Comparison of ENCODE assay signal across 8 mouse cellular contexts in genomic region chr15:78624961-78625360, GRCm38 (mm10). TPM values are rescaled to one million over a fixed set of nuclear protein-coding genes. Genes with fewer than 3 reads are reported as not detected.
DNase-seq lines count a peak whose midpoint lies in the region; ATAC-seq and TF ChIP-seq lines count a peak whose summit lies in the region.

No protein-coding gene starts in this region.

- H3K9me3 ChIP-seq in forebrain, embryonic 13.5 days (replicated peaks) = no peaks in the 10 kb centered on the region
- no peaks in the 10 kb centered on the region for H3K9me3 ChIP-seq in forebrain, embryonic 10.5 days
- no peaks in the 10 kb centered on the region for H3K9me3 ChIP-seq in midbrain, embryonic 11.5 days (ENCODE audit: control insufficient read depth, low read length)
- H3K9me3 ChIP-seq in midbrain, embryonic 14.5 days (ENCODE audit: control insufficient read depth, low read length) = no peaks in the 10 kb centered on the region
- no peaks in the 10 kb centered on the region for H3K9me3 ChIP-seq in stomach, embryonic 14.5 days (ENCODE audit: control insufficient read depth, low read depth, low read length)

- peaks cover 3% of the 10 kb centered on the region; the same call in 1 of the 2 replicates for H3K27me3 ChIP-seq in forebrain, embryonic 13.5 days
- peaks cover 20% of the 10 kb centered on the region for H3K27me3 ChIP-seq in forebrain, embryonic 10.5 days (ENCODE audit: poor library complexity, severe bottlenecking)
- H3K27me3 ChIP-seq in kidney, adult 2 months (replicated peaks; ENCODE audit: control insufficient read depth, insufficient read depth, low read length) = no peaks in the 10 kb centered on the region
- no peaks in the 10 kb centered on the region for H3K27me3 ChIP-seq in midbrain, embryonic 11.5 days (ENCODE audit: control insufficient read depth, insufficient read depth, low read length)
- H3K27me3 ChIP-seq in midbrain, embryonic 14.5 days (ENCODE audit: control insufficient read depth, insufficient read depth, low read length) = no peaks in the 10 kb centered on the region
- no peaks in the 10 kb centered on the region for H3K27me3 ChIP-seq in stomach, embryonic 14.5 days (ENCODE audit: control insufficient read depth, insufficient read depth, low read length)

- 67% methylated on average over 3 of the region's 3 CpGs for WGBS in forebrain, embryonic 13.5 days
- WGBS in forebrain, embryonic 10.5 days = 80% methylated on average over 3 of the region's 3 CpGs
- 66% methylated on average over 3 of the region's 3 CpGs for WGBS in kidney, adult 2 months
- 79% methylated on average over 3 of the region's 3 CpGs for WGBS in midbrain, embryonic 11.5 days
- 78% methylated on average over 3 of the region's 3 CpGs for WGBS in midbrain, embryonic 14.5 days
- 69% methylated on average over 3 of the region's 3 CpGs for WGBS in stomach, embryonic 14.5 days

- no peak for ATAC-seq in forebrain, embryonic 13.5 days
- ATAC-seq in midbrain, embryonic 11.5 days (ENCODE audit: low FRiP score) = no peak
- ATAC-seq in midbrain, embryonic 14.5 days (ENCODE audit: low FRiP score, low TSS enrichment) = no peak
- peak; percentile 31; the same call in 1 of the 2 replicates for ATAC-seq in stomach, embryonic 14.5 days (ENCODE audit: insufficient number of reproducible peaks, insufficient read depth, low FRiP score, low read depth)

- H3K27ac ChIP-seq in forebrain, embryonic 13.5 days = peak overlapping the region; percentile 69; the same call in 1 of the 2 replicates
- no peak overlapping the region for H3K27ac ChIP-seq in forebrain, embryonic 10.5 days
- peak overlapping the region; percentile 4 for H3K27ac ChIP-seq in kidney, adult 2 months (ENCODE audit: insufficient read depth, low read depth, low read length)
- H3K27ac ChIP-seq in midbrain, embryonic 11.5 days (ENCODE audit: low read depth, low read length) = no peak overlapping the region
- no peak overlapping the region for H3K27ac ChIP-seq in midbrain, embryonic 14.5 days (replicated peaks; ENCODE audit: low read depth, low read length)
- no peak overlapping the region; the same call in 1 of the 2 replicates for H3K27ac ChIP-seq in stomach, embryonic 14.5 days (ENCODE audit: low read length)

- no peak overlapping the region for H3K4me3 ChIP-seq in forebrain, embryonic 13.5 days
- no peak overlapping the region for H3K4me3 ChIP-seq in forebrain, embryonic 10.5 days
- H3K4me3 ChIP-seq in kidney, adult 2 months (ENCODE audit: insufficient read depth, low read depth, low read length) = no peak overlapping the region
- no peak overlapping the region for H3K4me3 ChIP-seq in midbrain, embryonic 11.5 days (ENCODE audit: low read depth, low read length)
- H3K4me3 ChIP-seq in midbrain, embryonic 14.5 days (replicated peaks; ENCODE audit: low read depth, low read length) = no peak overlapping the region
- no peak overlapping the region for H3K4me3 ChIP-seq in stomach, embryonic 14.5 days (ENCODE audit: low read depth, low read length)

- 0 out of 2 replicates have a peak overlapping the region, but pooled peaks have one; percentile 51 for H3K9ac ChIP-seq in forebrain, embryonic 13.5 days
- no peak overlapping the region for H3K9ac ChIP-seq in midbrain, embryonic 11.5 days (ENCODE audit: low read length)
- no peak overlapping the region for H3K9ac ChIP-seq in midbrain, embryonic 14.5 days (replicated peaks; ENCODE audit: low read length)
- H3K9ac ChIP-seq in stomach, embryonic 14.5 days (replicated peaks; ENCODE audit: low read depth, low read length) = no peak overlapping the region

- TF ChIP-seq POLR2A in kidney, adult 2 months (IDR thresholded peaks at IDR 0.05; ENCODE audit: low read depth, low read length) = no peak

- TF ChIP-seq CTCF in kidney, adult 2 months (conservative IDR thresholded peaks at IDR 0.05; ENCODE audit: insufficient read depth, insufficient read length, low read depth, low read length) = no peak

- DNase-seq in forebrain, embryonic 10.5 days (ENCODE audit: extremely low spot score, low spot score) = no peak
- DNase-seq in kidney, adult 2 months = no peak
- DNase-seq in kidney, postnatal 14 days = no peak
- DNase-seq in midbrain, embryonic 11.5 days (ENCODE audit: low spot score, missing footprints) = peak; percentile 23
- no peak for DNase-seq in midbrain, embryonic 14.5 days
- DNase-seq in retina, embryonic 14.5 days (ENCODE audit: low spot score) = no peak

- H3K36me3 ChIP-seq in forebrain, embryonic 13.5 days (ENCODE audit: poor library complexity, severe bottlenecking) = no peaks in the 10 kb centered on the region
- no peaks in the 10 kb centered on the region for H3K36me3 ChIP-seq in forebrain, embryonic 10.5 days (replicated peaks)
- no peaks in the 10 kb centered on the region for H3K36me3 ChIP-seq in kidney, adult 2 months (ENCODE audit: control insufficient read depth, insufficient read depth, low read length)
- H3K36me3 ChIP-seq in midbrain, embryonic 11.5 days (ENCODE audit: control insufficient read depth, insufficient read depth, low read length) = no peaks in the 10 kb centered on the region
- H3K36me3 ChIP-seq in midbrain, embryonic 14.5 days (ENCODE audit: control insufficient read depth, insufficient read depth, low read length) = no peaks in the 10 kb centered on the region
- no peaks in the 10 kb centered on the region for H3K36me3 ChIP-seq in stomach, embryonic 14.5 days (ENCODE audit: control insufficient read depth, insufficient read depth, low read length)

- no peak overlapping the region for H3K4me2 ChIP-seq in forebrain, embryonic 13.5 days
- no peak overlapping the region for H3K4me2 ChIP-seq in midbrain, embryonic 11.5 days
- H3K4me2 ChIP-seq in midbrain, embryonic 14.5 days (ENCODE audit: low read length) = no peak overlapping the region
- no peak overlapping the region for H3K4me2 ChIP-seq in stomach, embryonic 14.5 days (replicated peaks; ENCODE audit: low read depth, low read length)

- peaks cover 17% of the 10 kb centered on the region for H3K4me1 ChIP-seq in forebrain, embryonic 13.5 days
- H3K4me1 ChIP-seq in forebrain, embryonic 10.5 days = 0 out of 2 replicates have a peak, but pooled peaks cover 3% of the 10 kb centered on the region
- H3K4me1 ChIP-seq in kidney, adult 2 months (ENCODE audit: control insufficient read depth, insufficient read depth, low read length) = no peaks in the 10 kb centered on the region
- no peaks in the 10 kb centered on the region for H3K4me1 ChIP-seq in midbrain, embryonic 11.5 days (ENCODE audit: control insufficient read depth, insufficient read depth, low read length)
- no peaks in the 10 kb centered on the region for H3K4me1 ChIP-seq in midbrain, embryonic 14.5 days (ENCODE audit: control insufficient read depth, insufficient read depth, low read length)
- H3K4me1 ChIP-seq in stomach, embryonic 14.5 days (ENCODE audit: control insufficient read depth, insufficient read depth, low read length) = no peaks in the 10 kb centered on the region

RNA-seq across cellular contexts. Expression of gene Cyth4, which starts 28.1 kb away (rescaled TPM):
- polyA plus RNA-seq in forebrain, embryonic 13.5 days (2015; fragmentation: Nextera tagmentation; extraction: Ambion mirVana) = 3.1 and 3.4 TPM in 2 replicates
- 4.5 TPM in 2 replicates for polyA plus RNA-seq in forebrain, embryonic 10.5 days (2016; fragmentation: Nextera tagmentation; extraction: Ambion mirVana)
- 10.6 and 12.1 TPM in 2 replicates for polyA plus RNA-seq in kidney, adult 2 months (2012; rRNA removed)
- polyA plus RNA-seq in midbrain, embryonic 11.5 days (2014; fragmentation: Nextera tagmentation; extraction: Ambion mirVana) = 2.0 and 2.7 TPM in 2 replicates
- polyA plus RNA-seq in midbrain, embryonic 14.5 days (2014; fragmentation: Nextera tagmentation; extraction: Ambion mirVana) = 1.8 and 2.3 TPM in 2 replicates
- polyA plus RNA-seq in stomach, embryonic 14.5 days (2014; fragmentation: Nextera tagmentation; extraction: Ambion mirVana) = 4.0 and 5.9 TPM in 2 replicates

RNA-seq across cellular contexts. Expression of gene Rac2, which starts 52.4 kb away (rescaled TPM):
- 2.9 and 3.4 TPM in 2 replicates for polyA plus RNA-seq in forebrain, embryonic 13.5 days (2015; fragmentation: Nextera tagmentation; extraction: Ambion mirVana)
- polyA plus RNA-seq in forebrain, embryonic 10.5 days (2016; fragmentation: Nextera tagmentation; extraction: Ambion mirVana) = 3.1 and 6.1 TPM in 2 replicates
- 32.3 and 117 TPM in 2 replicates for polyA plus RNA-seq in kidney, adult 2 months (2012; rRNA removed)
- 4.3 and 8.5 TPM in 2 replicates for polyA plus RNA-seq in midbrain, embryonic 11.5 days (2014; fragmentation: Nextera tagmentation; extraction: Ambion mirVana)
- polyA plus RNA-seq in midbrain, embryonic 14.5 days (2014; fragmentation: Nextera tagmentation; extraction: Ambion mirVana) = 3.7 and 7.0 TPM in 2 replicates
- 9.4 and 15.9 TPM in 2 replicates for polyA plus RNA-seq in stomach, embryonic 14.5 days (2014; fragmentation: Nextera tagmentation; extraction: Ambion mirVana)

Comparison
In these comparisons a context has a peak if more than half of its experiments do, and no peak if none do; other contexts are left out.
1. H3K27ac ChIP-seq: peak in forebrain, embryonic 13.5 days (single experiment) and kidney, adult 2 months (single experiment); none in forebrain, embryonic 10.5 days (single experiment), midbrain, embryonic 11.5 days (single experiment), midbrain, embryonic 14.5 days (single experiment) and stomach, embryonic 14.5 days (single experiment).